Mouse (Mus musculus): ENCODE data around the gene Cep41.

Gene Cep41

GRCm38 (mm10) chr6:30710371-30711364 lies 17.1 kb upstream of the Cep41 start:
- no peak for DNase-seq (ENCODE audit: low spot score)

- no peak for DNase-seq (ENCODE audit: low spot score)
Observed at GRCm38 (mm10) chr6:30709115-30709514, 15.6 kb upstream of the Cep41 start.

- DNase-seq (ENCODE audit: low spot score): no peak
Observed at GRCm38 (mm10) chr6:30703977-30704602, 10.5 kb upstream of the Cep41 start.

GRCm38 (mm10) chr6:30703476-30703875 lies 9.9 kb upstream of the Cep41 start:
- no peak for DNase-seq (ENCODE audit: low spot score)

GRCm38 (mm10) chr6:30702881-30703280 lies 9.3 kb upstream of the Cep41 start:
- no peak for DNase-seq (ENCODE audit: low spot score)

- no peak for DNase-seq (ENCODE audit: low spot score)
Observed at GRCm38 (mm10) chr6:30700182-30700581, 6.6 kb upstream of the Cep41 start.

GRCm38 (mm10) chr6:30698036-30698435 lies 4.5 kb upstream of the Cep41 start:
- no peak for DNase-seq (ENCODE audit: low spot score)

- no peak for DNase-seq (ENCODE audit: low spot score)
Observed at GRCm38 (mm10) chr6:30697464-30697863, 3.9 kb upstream of the Cep41 start.

- DNase-seq (ENCODE audit: low spot score): no peak
Observed at GRCm38 (mm10) chr6:30695124-30695523, 1.6 kb upstream of the Cep41 start.

GRCm38 (mm10) chr6:30694209-30694608 lies 660 bp upstream of the Cep41 start:
- DNase-seq (ENCODE audit: low spot score): no peak

GRCm38 (mm10) chr6:30692826-30693225 lies 723 bp downstream of the Cep41 start:
- no peak for DNase-seq (ENCODE audit: low spot score)

GRCm38 (mm10) chr6:30687198-30687597 lies 6.4 kb downstream of the Cep41 start:
- no peak for DNase-seq (ENCODE audit: low spot score)

GRCm38 (mm10) chr6:30684570-30684969 lies 9.0 kb downstream of the Cep41 start:
- DNase-seq (ENCODE audit: low spot score): no peak

- no peak for DNase-seq (ENCODE audit: low spot score)
Observed at GRCm38 (mm10) chr6:30681935-30682900, 11.3 kb downstream of the Cep41 start.

GRCm38 (mm10) chr6:30680442-30680841 lies 13.1 kb downstream of the Cep41 start:
- DNase-seq (ENCODE audit: low spot score): no peak

- no peak for DNase-seq (ENCODE audit: low spot score)
Observed at GRCm38 (mm10) chr6:30679567-30679966, 14.0 kb downstream of the Cep41 start.

- DNase-seq (ENCODE audit: low spot score): no peak
Observed at GRCm38 (mm10) chr6:30678482-30678881, 15.1 kb downstream of the Cep41 start.

- no peak for DNase-seq (ENCODE audit: low spot score)
Observed at GRCm38 (mm10) chr6:30677591-30677990, 16.0 kb downstream of the Cep41 start.

- no peak for DNase-seq (ENCODE audit: low spot score)
Observed at GRCm38 (mm10) chr6:30676506-30676905, 17.0 kb downstream of the Cep41 start.

- no peak for DNase-seq (ENCODE audit: low spot score)
Observed at GRCm38 (mm10) chr6:30675281-30675771, 18.2 kb downstream of the Cep41 start.

- DNase-seq (ENCODE audit: low spot score): no peak
Observed at GRCm38 (mm10) chr6:30674714-30675280, 18.8 kb downstream of the Cep41 start.

Data from T-cell, adult 2 months (primary cell).